Mouse (Mus musculus) lung, adult 2 months (tissue): ENCODE measurements around the gene Kdm6b.

Source experiments
- CTCF ChIP-seq: fragments of 200-500 bp; IDR thresholded peaks from 2 replicates; pipeline ENCODE4 v1.5.1; 2011; ENCODE audit warnings: mild to moderate bottlenecking, low read length, control low read depth; ENCODE audit not compliant: insufficient read depth
- POLR2A ChIP-seq: fragments of 200-500 bp; IDR thresholded peaks from 2 replicates; pipeline ENCODE4 v1.6.1; 2011; ENCODE audit warnings: low read depth, mild to moderate bottlenecking, control low read depth, low read length, borderline replicate concordance; ENCODE audit errors: extremely low read depth

DNA sequence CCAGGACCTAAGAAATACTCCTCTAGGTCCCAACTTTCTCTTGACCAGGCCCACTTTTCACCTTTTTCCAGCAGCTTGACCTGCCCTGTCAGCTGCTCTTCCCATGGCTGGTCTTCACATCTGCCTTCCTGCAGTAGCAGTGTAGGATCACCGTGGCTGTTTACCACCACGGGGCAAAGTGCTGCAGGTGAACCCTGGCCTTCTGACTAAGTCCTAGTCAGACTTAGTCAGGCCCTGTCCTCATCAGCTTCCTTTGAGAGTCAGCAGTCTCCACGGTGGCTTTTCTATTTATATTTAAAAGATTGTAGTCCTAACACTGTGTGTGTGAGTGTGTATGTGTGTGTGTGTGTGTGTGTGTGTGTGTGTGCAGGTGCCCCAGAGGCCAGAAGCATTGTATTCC lies 35.7 kb downstream of the Kdm6b start:
- TF ChIP-seq CTCF (no peak), POLR2A (no peak)
